Mouse (Mus musculus): ENCODE data around the gene Ehd3.

GRCm38 (mm10) chr17:73797706-73798105 lies 6.2 kb upstream of the Ehd3 start:
- TF ChIP-seq CTCF (IDR thresholded peaks at IDR 0.05; ENCODE audit: low read depth, low read length) (no peak), TAL1 (conservative IDR thresholded peaks at IDR 0.05; ENCODE audit: low read depth, low read length) (no peak), GATA1 (IDR thresholded peaks at IDR 0.05; ENCODE audit: borderline replicate concordance, low read length) (no peak), POLR2AphosphoS5 (IDR thresholded peaks at IDR 0.05; ENCODE audit: insufficient replicate concordance, low read depth, low read length) (no peak), GATA2 (IDR thresholded peaks at IDR 0.05; ENCODE audit: borderline replicate concordance, low read depth, low read length) (no peak)

All from G1E (cell line).